Mouse (Mus musculus) midbrain, embryonic 11.5 days (tissue): ENCODE measurements at regions not wholly inside any gene's neighbourhood (a gene's known extent, or its start where the extent isn't known, plus 50 kb on each side); places are given as distances from the start of the nearest gene placed in this dataset.
A peak's percentile ranks its signal among the peaks of the same experiment; 100 is the strongest.
"Not testable (repeated sequence)": the region's sequence is repeated elsewhere in the genome, so short reads cannot be mapped to it uniquely, and the experiment has no call there.

Source experiments
- ATAC-seq: fragments of 200-750 bp; cut with Nextera tagmentation; 2 replicates; pipeline ENCODE4 v1.8.0; 2017; ENCODE audit warnings: moderate TSS enrichment, moderate library complexity; ENCODE audit not compliant: low FRiP score
- DNase-seq: peaks from one replicate; pipeline ENCODE4 v3.0.0; 2015; ENCODE audit warnings: low spot score; ENCODE audit errors: missing footprints
- H3K27ac ChIP-seq: fragments of 300-500 bp; sonication (generic); 2 replicates; pipeline ENCODE4 v1.5.1; 2014; ENCODE audit warnings: low read depth, low read length
- H3K27me3 ChIP-seq: fragments of 300-500 bp; sonication (generic); 2 replicates; pipeline ENCODE4 v1.6.1; 2014; ENCODE audit warnings: mild to moderate bottlenecking, low read length, moderate library complexity, mixed read lengths; ENCODE audit not compliant: control insufficient read depth, insufficient read depth
- H3K36me3 ChIP-seq: fragments of 300-500 bp; sonication (generic); 2 replicates; pipeline ENCODE4 v1.6.1; 2014; ENCODE audit warnings: mild to moderate bottlenecking, low read length, moderate library complexity, mixed read lengths; ENCODE audit not compliant: control insufficient read depth, insufficient read depth
- H3K4me1 ChIP-seq: fragments of 300-500 bp; sonication (generic); 2 replicates; pipeline ENCODE4 v1.6.1; 2014; ENCODE audit warnings: low read length; ENCODE audit not compliant: control insufficient read depth, insufficient read depth
- H3K4me2 ChIP-seq: fragments of 300-500 bp; sonication (generic); 2 replicates; pipeline ENCODE4 v1.6.1; 2014; ENCODE audit warnings: mild to moderate bottlenecking, moderate library complexity
- H3K4me3 ChIP-seq: fragments of 300-500 bp; sonication (generic); 2 replicates; pipeline ENCODE4 v1.5.1; 2014; ENCODE audit warnings: low read depth, low read length
- H3K9ac ChIP-seq: fragments of 300-500 bp; sonication (generic); 2 replicates; pipeline ENCODE4 v1.6.1; 2014; ENCODE audit warnings: low read length
- H3K9me3 ChIP-seq: fragments of 300-500 bp; sonication (generic); 2 replicates; pipeline ENCODE4 v1.6.1; 2016; ENCODE audit warnings: low read length; ENCODE audit not compliant: control insufficient read depth
- WGBS: fragments of 180-500 bp; shearing (Covaris S2); extraction: QIAGEN DNeasy Blood & Tissue Kit; methylation state at CpG from one replicate; pipeline ENCODE4 v1.1.7; 2014; 5-methylcytosine and 5-hydroxymethylcytosine counted together

DNA sequence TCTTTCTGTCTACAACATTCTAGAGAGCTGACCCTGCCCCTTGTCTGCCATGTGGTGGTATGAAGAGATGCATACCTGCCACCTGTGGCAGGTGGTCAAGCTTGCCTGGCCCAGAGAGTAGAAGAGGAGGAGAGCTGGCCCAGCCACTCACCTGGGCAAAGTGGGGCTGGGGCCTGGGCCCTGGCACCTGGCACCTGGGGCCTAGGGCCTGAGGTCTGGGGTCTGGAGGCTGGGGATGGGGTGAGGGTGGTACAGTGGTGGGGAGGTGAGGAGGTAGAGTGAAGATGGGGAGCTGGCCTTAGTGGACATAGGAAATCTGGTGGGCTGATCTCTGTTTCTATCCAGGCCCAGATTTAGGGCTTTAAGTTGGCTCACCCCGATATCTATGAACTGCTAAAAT is 733.1 kb downstream of the Rab28 start:
- no peaks in the 10 kb centered on the region for H3K27me3 ChIP-seq
- ATAC-seq, result peak; percentile 33; the same call in 1 of the 2 replicates
- no peaks in the 10 kb centered on the region for H3K36me3 ChIP-seq
- no peak overlapping the region for H3K9ac ChIP-seq
- H3K27ac ChIP-seq, result no peak overlapping the region
- no peak overlapping the region for H3K4me3 ChIP-seq
- no peak overlapping the region for H3K4me2 ChIP-seq
- WGBS, result 95% methylated on average over 1 of the region's 1 CpGs
- H3K9me3 ChIP-seq, result no peaks in the 10 kb centered on the region
- H3K4me1 ChIP-seq, result 0 out of 2 replicates have a peak, but pooled peaks cover 2% of the 10 kb centered on the region
- no peak for DNase-seq

DNA sequence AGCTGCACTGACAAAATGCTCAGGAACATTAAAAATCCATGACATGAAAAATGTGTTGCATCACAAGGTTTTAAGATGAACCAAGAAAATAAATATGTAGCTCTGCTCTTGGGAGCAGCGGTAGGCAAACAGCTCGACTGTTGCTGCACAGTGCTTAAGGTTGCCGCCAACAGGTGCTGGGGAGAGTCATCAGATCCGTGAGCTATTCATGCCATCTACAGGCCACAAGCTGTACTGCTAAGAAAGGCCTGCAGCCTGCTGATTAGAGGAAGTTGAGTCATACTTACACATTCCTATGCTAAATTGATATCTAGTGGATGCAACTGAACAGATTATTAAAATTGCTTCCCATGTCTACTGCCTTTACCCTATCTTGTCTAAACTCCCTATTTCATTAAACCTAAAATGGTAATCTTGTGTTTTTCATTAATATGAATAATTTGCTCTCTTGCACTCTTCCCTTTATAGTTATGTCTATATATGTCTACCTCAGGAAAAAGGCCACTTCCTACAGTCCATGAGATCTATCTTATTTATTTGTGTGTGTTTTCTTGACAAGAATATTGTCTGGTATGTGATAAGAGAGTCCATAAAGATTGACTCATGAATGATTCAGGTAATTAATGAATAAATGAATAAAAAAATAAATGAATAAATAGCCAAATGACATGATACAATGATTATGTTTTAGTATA is 754.9 kb downstream of the Rab28 start:
- Histone ChIP-seq H3K9me3 (no peaks in the 10 kb centered on the region), H3K4me1 (no peaks in the 10 kb centered on the region), H3K4me3 (no peak overlapping the region), H3K9ac (no peak overlapping the region), H3K36me3 (no peaks in the 10 kb centered on the region), H3K27ac (no peak overlapping the region), H3K27me3 (no peaks in the 10 kb centered on the region), H3K4me2 (no peak overlapping the region)
- DNase-seq, result peak; percentile 89
- ATAC-seq, result peak; percentile 94
- WGBS, result 8% methylated on average over 4 of the region's 4 CpGs

DNA sequence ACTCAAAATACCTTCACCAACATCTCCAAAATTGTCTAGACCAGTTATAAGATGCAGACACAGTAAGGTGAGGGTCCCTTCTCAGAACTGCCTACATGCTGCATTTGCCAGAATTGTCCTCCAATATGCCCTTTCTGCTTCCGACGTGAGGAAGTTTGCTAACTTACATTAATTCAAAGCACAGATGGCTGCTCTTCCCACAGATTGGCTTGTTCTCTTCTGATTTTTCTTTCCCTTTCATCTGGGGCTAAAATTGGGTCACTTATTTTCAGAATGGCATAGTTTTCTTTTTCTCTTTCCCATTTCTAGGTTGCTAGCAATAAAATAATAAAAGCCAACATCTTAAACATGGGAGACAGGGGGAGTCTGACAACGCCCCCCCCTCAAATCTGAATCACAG is 778.8 kb downstream of the Rab28 start:
- 93% methylated on average over 3 of the region's 3 CpGs for WGBS
- no peak for DNase-seq
- H3K4me2 ChIP-seq, result no peak overlapping the region
- H3K9ac ChIP-seq, result no peak overlapping the region
- H3K4me3 ChIP-seq, result no peak overlapping the region
- H3K27me3 ChIP-seq, result no peaks in the 10 kb centered on the region
- ATAC-seq, result no peak
- no peaks in the 10 kb centered on the region for H3K9me3 ChIP-seq
- no peak overlapping the region for H3K27ac ChIP-seq
- H3K36me3 ChIP-seq, result no peaks in the 10 kb centered on the region
- no peaks in the 10 kb centered on the region for H3K4me1 ChIP-seq

DNA sequence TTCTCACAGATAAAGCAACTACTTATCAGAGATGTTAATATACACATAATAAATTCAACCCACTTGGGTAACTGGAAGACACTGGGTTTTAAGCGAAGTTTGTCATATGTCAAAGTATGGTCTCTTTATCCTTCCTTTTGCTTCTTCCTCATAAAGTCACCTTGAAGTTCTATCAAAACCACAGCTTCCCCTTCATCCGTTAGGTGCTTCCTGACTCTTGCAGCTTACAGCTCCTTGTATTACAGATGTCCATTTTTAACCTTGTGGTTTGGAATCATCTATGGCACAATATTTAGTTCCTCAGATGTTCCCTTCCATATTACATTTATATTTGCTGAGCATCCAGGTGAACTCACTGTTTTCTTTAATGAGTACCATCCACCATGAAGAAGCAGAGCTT is 787.0 kb downstream of the Rab28 start:
- 93% methylated on average over 2 of the region's 2 CpGs for WGBS
- no peak for DNase-seq
- ATAC-seq, result no peak

DNA sequence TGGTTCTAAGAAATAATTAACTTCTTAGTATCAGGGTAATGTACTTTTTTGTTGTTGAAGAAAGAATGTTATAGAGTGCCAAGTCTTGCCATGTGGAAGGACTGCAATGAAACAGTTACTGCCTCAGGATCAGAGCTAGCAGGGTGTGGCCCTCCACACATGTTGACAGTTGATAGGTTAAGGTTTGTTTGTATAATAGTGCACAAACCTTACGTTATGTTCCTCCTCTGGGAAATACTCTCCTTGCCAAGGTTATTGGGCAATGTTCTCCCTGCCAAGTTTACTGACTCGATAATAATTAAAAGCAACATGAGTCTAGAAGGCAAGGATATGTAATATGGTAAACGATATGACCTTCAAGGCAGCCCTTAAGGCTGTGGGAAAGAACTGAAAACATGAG is 799.2 kb downstream of the Rab28 start:
- Histone ChIP-seq H3K27ac (no peak overlapping the region), H3K36me3 (no peaks in the 10 kb centered on the region), H3K4me3 (no peak overlapping the region), H3K9me3 (no peaks in the 10 kb centered on the region), H3K27me3 (no peaks in the 10 kb centered on the region), H3K9ac (no peak overlapping the region), H3K4me2 (no peak overlapping the region), H3K4me1 (no peaks in the 10 kb centered on the region)
- ATAC-seq (no peak), DNase-seq (no peak)
- WGBS, result 90% methylated on average over 3 of the region's 3 CpGs

More for the DNA sequence above, 787.0 kb downstream of the Rab28 start:
- no peak overlapping the region for H3K27ac ChIP-seq
- no peaks in the 10 kb centered on the region for H3K9me3 ChIP-seq
- no peak overlapping the region for H3K9ac ChIP-seq
- no peak overlapping the region for H3K4me3 ChIP-seq
- H3K4me1 ChIP-seq, result no peaks in the 10 kb centered on the region
- H3K36me3 ChIP-seq, result no peaks in the 10 kb centered on the region
- no peak overlapping the region for H3K4me2 ChIP-seq
- no peaks in the 10 kb centered on the region for H3K27me3 ChIP-seq

DNA sequence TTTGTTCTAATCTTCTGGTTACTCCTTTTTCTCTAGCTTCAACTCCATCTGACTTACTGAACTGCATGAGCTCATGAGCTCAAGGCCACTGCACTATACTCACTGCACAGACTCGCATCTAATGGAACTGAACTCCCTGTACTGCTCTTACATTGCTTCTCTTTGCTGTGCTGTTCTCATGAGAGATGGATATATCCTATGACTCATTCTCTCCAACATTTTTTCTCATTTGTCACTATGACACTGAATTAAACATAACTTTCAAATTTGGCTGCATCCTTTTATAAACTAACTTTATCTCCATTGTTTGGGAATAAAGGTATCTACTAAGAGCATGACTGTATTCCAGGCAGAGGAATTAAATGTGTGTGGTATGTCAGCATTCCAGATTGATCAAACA is 806.2 kb downstream of the Rab28 start:
- Histone ChIP-seq H3K36me3 (no peaks in the 10 kb centered on the region), H3K27me3 (no peaks in the 10 kb centered on the region), H3K4me1 (no peaks in the 10 kb centered on the region), H3K4me2 (no peak overlapping the region), H3K9me3 (no peaks in the 10 kb centered on the region), H3K27ac (no peak overlapping the region), H3K4me3 (no peak overlapping the region), H3K9ac (no peak overlapping the region)
- DNase-seq (no peak), ATAC-seq (no peak)
- 86% methylated on average over 1 of the region's 1 CpGs for WGBS

DNA sequence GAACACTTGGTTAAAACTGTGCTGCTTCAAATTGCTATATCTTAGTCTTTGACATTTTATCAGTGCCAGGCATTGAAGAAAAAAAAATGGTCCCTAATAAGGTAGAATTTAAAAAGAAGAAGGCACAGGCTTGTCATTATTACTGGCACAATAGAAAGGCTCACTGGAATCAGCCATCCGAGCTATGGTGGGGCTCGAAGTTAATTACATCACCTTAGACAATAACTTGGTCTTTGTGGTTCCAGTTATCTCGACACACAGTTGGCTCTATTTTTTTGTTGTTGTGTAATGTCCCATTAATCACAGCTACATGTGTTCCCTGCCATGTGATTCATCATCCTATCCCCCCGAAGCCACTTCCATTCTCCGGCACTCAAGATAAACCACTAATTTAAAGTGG is 825.1 kb downstream of the Rab28 start:
- no peak overlapping the region for H3K27ac ChIP-seq
- H3K9ac ChIP-seq, result no peak overlapping the region
- no peaks in the 10 kb centered on the region for H3K9me3 ChIP-seq
- 74% methylated on average over 5 of the region's 5 CpGs for WGBS
- no peak overlapping the region for H3K4me2 ChIP-seq
- ATAC-seq (no peak), DNase-seq (no peak)
- H3K4me3 ChIP-seq, result no peak overlapping the region
- H3K27me3 ChIP-seq, result no peaks in the 10 kb centered on the region
- H3K36me3 ChIP-seq, result no peaks in the 10 kb centered on the region
- H3K4me1 ChIP-seq, result no peaks in the 10 kb centered on the region

DNA sequence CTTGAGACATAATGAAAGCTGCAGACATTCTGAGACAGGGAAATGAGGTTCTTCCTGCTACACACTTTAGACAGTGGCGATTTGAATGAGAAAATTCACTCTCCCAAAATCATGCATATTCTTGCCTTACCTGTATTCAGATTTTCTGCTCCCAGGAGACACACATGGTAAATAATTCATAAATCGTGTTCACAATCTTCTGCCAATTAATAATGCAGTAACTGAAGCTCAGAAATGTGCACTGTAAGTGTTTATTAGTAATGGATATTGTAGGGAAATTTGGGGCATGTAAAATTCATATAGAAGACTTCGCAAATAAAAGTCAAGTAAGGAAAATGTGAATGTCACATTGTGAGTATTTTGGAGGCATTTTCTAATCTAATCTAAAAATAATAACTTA is 830.2 kb downstream of the Rab28 start:
- Histone ChIP-seq H3K36me3 (no peaks in the 10 kb centered on the region), H3K4me1 (no peaks in the 10 kb centered on the region), H3K27ac (no peak overlapping the region), H3K27me3 (no peaks in the 10 kb centered on the region), H3K4me2 (no peak overlapping the region), H3K9ac (no peak overlapping the region), H3K9me3 (no peaks in the 10 kb centered on the region), H3K4me3 (no peak overlapping the region)
- no peak for ATAC-seq
- 78% methylated on average over 3 of the region's 3 CpGs for WGBS
- no peak for DNase-seq

DNA sequence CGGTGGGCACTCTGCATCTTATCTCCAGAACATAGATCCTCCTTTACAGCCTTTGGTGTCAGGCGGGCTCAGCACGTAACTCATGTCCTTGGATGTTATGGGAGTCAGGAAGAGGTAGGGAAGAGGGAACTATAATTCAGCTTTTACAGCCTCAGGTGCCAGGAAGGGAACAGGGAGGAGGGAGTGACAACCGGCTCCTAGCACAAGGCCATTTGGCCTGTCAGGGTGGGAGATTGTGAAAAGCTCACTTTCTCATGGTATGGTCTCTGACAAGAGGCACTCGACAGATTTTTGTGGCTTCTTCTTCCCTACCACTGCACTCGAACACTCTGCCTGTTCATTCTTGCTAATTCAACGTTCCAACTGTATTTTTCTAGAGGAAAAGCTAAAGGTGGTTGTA is 845.6 kb downstream of the Rab28 start:
- H3K9me3 ChIP-seq, H3K4me2 ChIP-seq, H3K36me3 ChIP-seq, H3K4me3 ChIP-seq, ATAC-seq, H3K27me3 ChIP-seq, H3K27ac ChIP-seq, H3K9ac ChIP-seq, H3K4me1 ChIP-seq: not testable (repeated sequence)
- peak; percentile 62 for DNase-seq
- WGBS, result 90% methylated on average over 7 of the region's 7 CpGs
